Mouse (Mus musculus): ENCODE results near the gene Tmed10. TPM values are rescaled to one million over a fixed set of nuclear protein-coding genes. Genes with fewer than 3 reads are reported as not detected.

The Tmed10 gene
- polyA plus RNA-seq, 1 experiment from 2014 or later = 165 TPM

GRCm38 (mm10) chr12:85345559-85345958 lies 29.1 kb downstream of the Tmed10 start:
- no peak overlapping the region for H3K9ac ChIP-seq (ENCODE audit: low read depth, low read length)
- 82% methylated on average over 6 of the region's 6 CpGs for WGBS (ENCODE audit: insufficient replicate concordance)
- H3K4me2 ChIP-seq (ENCODE audit: low read depth, low read length) = no peak overlapping the region
- H3K4me1 ChIP-seq (ENCODE audit: control insufficient read depth, low read depth, low read length) = peaks cover 7% of the 10 kb centered on the region
- H3K27me3 ChIP-seq (ENCODE audit: control insufficient read depth, insufficient read depth, low read depth, low read length) = no peaks in the 10 kb centered on the region
- H3K36me3 ChIP-seq (ENCODE audit: control insufficient read depth, insufficient read depth) = peaks cover 11% of the 10 kb centered on the region
- ATAC-seq (ENCODE audit: low read depth) = no peak
- H3K9me3 ChIP-seq (replicated peaks; ENCODE audit: control insufficient read depth, low read length) = no peaks in the 10 kb centered on the region
- no peak overlapping the region for H3K4me3 ChIP-seq (ENCODE audit: low read depth, low read length)
- H3K27ac ChIP-seq (ENCODE audit: low read length) = no peak overlapping the region

GRCm38 (mm10) chr12:85344252-85344651 lies 30.4 kb downstream of the Tmed10 start:
- Histone ChIP-seq H3K27me3 (ENCODE audit: control insufficient read depth, insufficient read depth, low read depth, low read length) (no peaks in the 10 kb centered on the region), H3K4me1 (ENCODE audit: control insufficient read depth, low read depth, low read length) (peaks cover 13% of the 10 kb centered on the region), H3K36me3 (ENCODE audit: control insufficient read depth, insufficient read depth) (peaks cover 11% of the 10 kb centered on the region), H3K9ac (ENCODE audit: low read depth, low read length) (no peak overlapping the region), H3K4me2 (ENCODE audit: low read depth, low read length) (no peak overlapping the region), H3K9me3 (replicated peaks; ENCODE audit: control insufficient read depth, low read length) (no peaks in the 10 kb centered on the region), H3K4me3 (ENCODE audit: low read depth, low read length) (no peak overlapping the region), H3K27ac (ENCODE audit: low read length) (no peak overlapping the region)
- ATAC-seq (ENCODE audit: low read depth) = no peak
- 78% methylated on average over 7 of the region's 7 CpGs for WGBS (ENCODE audit: insufficient replicate concordance)

- no peak overlapping the region for H3K9ac ChIP-seq (ENCODE audit: low read depth, low read length)
- H3K9me3 ChIP-seq (replicated peaks; ENCODE audit: control insufficient read depth, low read length) = no peaks in the 10 kb centered on the region
- H3K4me2 ChIP-seq (ENCODE audit: low read depth, low read length) = no peak overlapping the region
- peaks cover 17% of the 10 kb centered on the region for H3K4me1 ChIP-seq (ENCODE audit: control insufficient read depth, low read depth, low read length)
- H3K36me3 ChIP-seq (ENCODE audit: control insufficient read depth, insufficient read depth) = peaks cover 7% of the 10 kb centered on the region
- no peak overlapping the region for H3K27ac ChIP-seq (ENCODE audit: low read length)
- no peak overlapping the region for H3K4me3 ChIP-seq (ENCODE audit: low read depth, low read length)
- WGBS (ENCODE audit: insufficient replicate concordance) = 73% methylated on average over 4 of the region's 4 CpGs
- no peak for ATAC-seq (ENCODE audit: low read depth)
- no peaks in the 10 kb centered on the region for H3K27me3 ChIP-seq (ENCODE audit: control insufficient read depth, insufficient read depth, low read depth, low read length)
Observed at GRCm38 (mm10) chr12:85342310-85342709, 32.3 kb downstream of the Tmed10 start.

GRCm38 (mm10) chr12:85341131-85341530 lies 33.5 kb downstream of the Tmed10 start:
- Histone ChIP-seq H3K27ac (ENCODE audit: low read length) (no peak overlapping the region), H3K27me3 (ENCODE audit: control insufficient read depth, insufficient read depth, low read depth, low read length) (no peaks in the 10 kb centered on the region), H3K9me3 (replicated peaks; ENCODE audit: control insufficient read depth, low read length) (no peaks in the 10 kb centered on the region), H3K4me2 (ENCODE audit: low read depth, low read length) (no peak overlapping the region), H3K36me3 (ENCODE audit: control insufficient read depth, insufficient read depth) (peaks cover 8% of the 10 kb centered on the region), H3K4me1 (ENCODE audit: control insufficient read depth, low read depth, low read length) (peaks cover 23% of the 10 kb centered on the region), H3K4me3 (ENCODE audit: low read depth, low read length) (no peak overlapping the region), H3K9ac (ENCODE audit: low read depth, low read length) (no peak overlapping the region)
- WGBS (ENCODE audit: insufficient replicate concordance) = 44% methylated on average over 1 of the region's 1 CpGs
- no peak for ATAC-seq (ENCODE audit: low read depth)

- Histone ChIP-seq H3K9ac (ENCODE audit: low read depth, low read length) (0 out of 2 replicates have a peak overlapping the region, but pooled peaks have one; percentile 11), H3K4me2 (ENCODE audit: low read depth, low read length) (peak overlapping the region; percentile 73), H3K27me3 (ENCODE audit: control insufficient read depth, insufficient read depth, low read depth, low read length) (no peaks in the 10 kb centered on the region), H3K27ac (ENCODE audit: low read length) (peak overlapping the region; percentile 55), H3K36me3 (ENCODE audit: control insufficient read depth, insufficient read depth) (peaks cover 11% of the 10 kb centered on the region), H3K4me3 (ENCODE audit: low read depth, low read length) (peak overlapping the region; percentile 88), H3K9me3 (replicated peaks; ENCODE audit: control insufficient read depth, low read length) (no peaks in the 10 kb centered on the region), H3K4me1 (ENCODE audit: control insufficient read depth, low read depth, low read length) (peaks cover 23% of the 10 kb centered on the region)
- 10% methylated on average over 4 of the region's 4 CpGs for WGBS (ENCODE audit: insufficient replicate concordance)
- ATAC-seq (ENCODE audit: low read depth) = no peak
Observed at GRCm38 (mm10) chr12:85339947-85340346, 34.7 kb downstream of the Tmed10 start.

- ATAC-seq (ENCODE audit: low read depth) = peak; percentile 87
- Histone ChIP-seq H3K9me3 (replicated peaks; ENCODE audit: control insufficient read depth, low read length) (no peaks in the 10 kb centered on the region), H3K4me1 (ENCODE audit: control insufficient read depth, low read depth, low read length) (peaks cover 23% of the 10 kb centered on the region), H3K4me2 (ENCODE audit: low read depth, low read length) (peak within 1 kb of the TSS; percentile 73), H3K4me3 (ENCODE audit: low read depth, low read length) (peak within 1 kb of the TSS; percentile 88), H3K27ac (ENCODE audit: low read length) (peak within 1 kb of the TSS; percentile 91), H3K9ac (ENCODE audit: low read depth, low read length) (peak within 1 kb of the TSS; percentile 91), H3K27me3 (ENCODE audit: control insufficient read depth, insufficient read depth, low read depth, low read length) (no peaks in the 10 kb centered on the region), H3K36me3 (ENCODE audit: control insufficient read depth, insufficient read depth) (peaks cover 11% of the 10 kb centered on the region)
- 0% methylated on average over 36 of the region's 36 CpGs for WGBS (ENCODE audit: insufficient replicate concordance)
Observed at GRCm38 (mm10) chr12:85339243-85339729, 35.4 kb downstream of the Tmed10 start, which contains the start of gene Nek9. Nek9 (minus strand) TSS chr12:85339362.

- peak overlapping the region; percentile 91 for H3K27ac ChIP-seq (ENCODE audit: low read length)
- peaks cover 23% of the 10 kb centered on the region for H3K4me1 ChIP-seq (ENCODE audit: control insufficient read depth, low read depth, low read length)
- WGBS (ENCODE audit: insufficient replicate concordance) = under 1% methylated on average over 42 of the region's 42 CpGs
- peak overlapping the region; percentile 73 for H3K4me2 ChIP-seq (ENCODE audit: low read depth, low read length)
- no peaks in the 10 kb centered on the region for H3K27me3 ChIP-seq (ENCODE audit: control insufficient read depth, insufficient read depth, low read depth, low read length)
- no peaks in the 10 kb centered on the region for H3K9me3 ChIP-seq (replicated peaks; ENCODE audit: control insufficient read depth, low read length)
- peak overlapping the region; percentile 91 for H3K9ac ChIP-seq (ENCODE audit: low read depth, low read length)
- H3K36me3 ChIP-seq (ENCODE audit: control insufficient read depth, insufficient read depth) = peaks cover 12% of the 10 kb centered on the region
- ATAC-seq (ENCODE audit: low read depth) = peak; percentile 71
- H3K4me3 ChIP-seq (ENCODE audit: low read depth, low read length) = peak overlapping the region; percentile 88
Observed at GRCm38 (mm10) chr12:85338815-85339214, 35.8 kb downstream of the Tmed10 start.

- Histone ChIP-seq H3K9me3 (replicated peaks; ENCODE audit: control insufficient read depth, low read length) (no peaks in the 10 kb centered on the region), H3K4me2 (ENCODE audit: low read depth, low read length) (peak overlapping the region; percentile 73), H3K4me3 (ENCODE audit: low read depth, low read length) (peak overlapping the region; percentile 88), H3K27ac (ENCODE audit: low read length) (peak overlapping the region; percentile 53), H3K36me3 (ENCODE audit: control insufficient read depth, insufficient read depth) (peaks cover 15% of the 10 kb centered on the region), H3K4me1 (ENCODE audit: control insufficient read depth, low read depth, low read length) (peaks cover 23% of the 10 kb centered on the region), H3K9ac (ENCODE audit: low read depth, low read length) (peak overlapping the region; percentile 91; the same call in 1 of the 2 replicates), H3K27me3 (ENCODE audit: control insufficient read depth, insufficient read depth, low read depth, low read length) (no peaks in the 10 kb centered on the region)
- peak; percentile 35 for ATAC-seq (ENCODE audit: low read depth)
- WGBS (ENCODE audit: insufficient replicate concordance) = 38% methylated on average over 6 of the region's 6 CpGs
Observed at GRCm38 (mm10) chr12:85337567-85338311, 36.9 kb downstream of the Tmed10 start.

- H3K4me2 ChIP-seq (ENCODE audit: low read depth, low read length) = no peak overlapping the region
- peaks cover 33% of the 10 kb centered on the region for H3K36me3 ChIP-seq (ENCODE audit: control insufficient read depth, insufficient read depth)
- H3K27ac ChIP-seq (ENCODE audit: low read length) = no peak overlapping the region
- no peaks in the 10 kb centered on the region for H3K9me3 ChIP-seq (replicated peaks; ENCODE audit: control insufficient read depth, low read length)
- no peak overlapping the region for H3K9ac ChIP-seq (ENCODE audit: low read depth, low read length)
- H3K27me3 ChIP-seq (ENCODE audit: control insufficient read depth, insufficient read depth, low read depth, low read length) = no peaks in the 10 kb centered on the region
- peak; percentile 35; the same call in 1 of the 2 replicates for ATAC-seq (ENCODE audit: low read depth)
- no peak overlapping the region for H3K4me3 ChIP-seq (ENCODE audit: low read depth, low read length)
- H3K4me1 ChIP-seq (ENCODE audit: control insufficient read depth, low read depth, low read length) = no peaks in the 10 kb centered on the region; the same call in 1 of the 2 replicates
- 76% methylated on average over 7 of the region's 7 CpGs for WGBS (ENCODE audit: insufficient replicate concordance)
Observed at GRCm38 (mm10) chr12:85330153-85330552, 44.5 kb downstream of the Tmed10 start.

Data from liver, embryonic 16.5 days (tissue).